Mouse (Mus musculus): ENCODE data around the gene Acmsd. TPM values are rescaled to one million over a fixed set of nuclear protein-coding genes. Genes with fewer than 3 reads are reported as not detected.

Gene Acmsd
- total RNA-seq, 2 experiments from 2014 or later: 0.28 to 1.5 TPM

- DNase-seq (ENCODE audit: low spot score in 2 of 2): no peak
These were observed 46.0 kb downstream of the Acmsd start for GRCm38 (mm10) chr1:127775206-127775720.

- DNase-seq (ENCODE audit: low spot score in 2 of 2): no peak
These were observed 47.0 kb downstream of the Acmsd start for GRCm38 (mm10) chr1:127776246-127776645.

GRCm38 (mm10) chr1:127778611-127779010, 49.4 kb downstream of the Acmsd start:
- DNase-seq (ENCODE audit: low spot score in 2 of 2): no peak

GRCm38 (mm10) chr1:127780142-127780541, 50.9 kb downstream of the Acmsd start:
- no peak for DNase-seq (ENCODE audit: low spot score in 2 of 2)

- DNase-seq (ENCODE audit: low spot score in 2 of 2): no peak
These were observed 51.6 kb downstream of the Acmsd start for GRCm38 (mm10) chr1:127780849-127781248.

GRCm38 (mm10) chr1:127783862-127784261, 54.6 kb downstream of the Acmsd start:
- DNase-seq (ENCODE audit: low spot score in 2 of 2): no peak

GRCm38 (mm10) chr1:127785882-127786281, 56.7 kb downstream of the Acmsd start:
- DNase-seq (ENCODE audit: low spot score in 2 of 2): no peak

GRCm38 (mm10) chr1:127788943-127789342, 59.7 kb downstream of the Acmsd start:
- no peak for DNase-seq (ENCODE audit: low spot score in 2 of 2)

- no peak for DNase-seq (ENCODE audit: low spot score in 2 of 2)
These were observed 64.2 kb downstream of the Acmsd start for GRCm38 (mm10) chr1:127793459-127793858.

GRCm38 (mm10) chr1:127795087-127795769, 66.0 kb downstream of the Acmsd start:
- DNase-seq (ENCODE audit: low spot score in 2 of 2): no peak

GRCm38 (mm10) chr1:127796341-127796740, 67.1 kb downstream of the Acmsd start:
- DNase-seq (ENCODE audit: low spot score in 2 of 2): no peak

GRCm38 (mm10) chr1:127796752-127797151, 67.5 kb downstream of the Acmsd start:
- DNase-seq (ENCODE audit: low spot score in 2 of 2): no peak

GRCm38 (mm10) chr1:127802916-127803315, 73.7 kb downstream of the Acmsd start:
- DNase-seq (ENCODE audit: low spot score in 2 of 2): no peak

- no peak for DNase-seq (ENCODE audit: low spot score in 2 of 2)
These were observed 79.5 kb downstream of the Acmsd start for GRCm38 (mm10) chr1:127808671-127809070.

GRCm38 (mm10) chr1:127812929-127813328, 83.7 kb downstream of the Acmsd start:
- no peak for DNase-seq (ENCODE audit: low spot score in 2 of 2)

GRCm38 (mm10) chr1:127816381-127816780, 87.2 kb downstream of the Acmsd start:
- DNase-seq (ENCODE audit: low spot score in 2 of 2): no peak

Other genes starting within 250 kb of the Acmsd start
- gene Tmem163, start 49.9 kb upstream of the Acmsd start, total RNA-seq (2021): 1 to 10 TPM; 1.0 to 1.1 TPM
- 10 to 100 TPM; 54.6 to 56.3 TPM for gene Ccnt2, start 44.8 kb downstream of the Acmsd start, total RNA-seq (2021)
- under 1 TPM; 0.14 to 0.17 TPM for gene Map3k19, start 125.6 kb downstream of the Acmsd start, total RNA-seq (2021)
- 10 to 100 TPM; 41.9 to 44.7 TPM for gene Rab3gap1, start 139.4 kb downstream of the Acmsd start, total RNA-seq (2021)

Data from adrenal gland, postnatal 4 days (tissue).